Mouse (Mus musculus) myocyte (in vitro differentiated cells): ENCODE data around the gene F5.

Experiments
- E2F4 ChIP-seq: IDR thresholded peaks from one replicate; pipeline ENCODE4 v1.6.1; 2011; ENCODE audit warnings: mild to moderate bottlenecking, control low read depth, moderate library complexity; ENCODE audit not compliant: insufficient read depth
- POLR2A ChIP-seq: IDR thresholded peaks from one replicate; pipeline ENCODE4 v1.6.1; 2011; ENCODE audit warnings: low read depth, mild to moderate bottlenecking, control low read depth, moderate library complexity; ENCODE audit not compliant: insufficient read length
- POLR2AphosphoS2 ChIP-seq: IDR thresholded peaks from one replicate; pipeline ENCODE4 v1.6.1; 2011; ENCODE audit warnings: low read depth, control low read depth; ENCODE audit not compliant: insufficient read length
- TCF3 ChIP-seq: IDR thresholded peaks from one replicate; pipeline ENCODE4 v1.6.1; 2011; ENCODE audit warnings: low read depth, control low read depth; ENCODE audit not compliant: insufficient read length
- USF1 ChIP-seq: IDR thresholded peaks from one replicate; pipeline ENCODE4 v1.6.1; 2011; ENCODE audit warnings: low read depth, mild to moderate bottlenecking, control low read depth, moderate library complexity

DNA sequence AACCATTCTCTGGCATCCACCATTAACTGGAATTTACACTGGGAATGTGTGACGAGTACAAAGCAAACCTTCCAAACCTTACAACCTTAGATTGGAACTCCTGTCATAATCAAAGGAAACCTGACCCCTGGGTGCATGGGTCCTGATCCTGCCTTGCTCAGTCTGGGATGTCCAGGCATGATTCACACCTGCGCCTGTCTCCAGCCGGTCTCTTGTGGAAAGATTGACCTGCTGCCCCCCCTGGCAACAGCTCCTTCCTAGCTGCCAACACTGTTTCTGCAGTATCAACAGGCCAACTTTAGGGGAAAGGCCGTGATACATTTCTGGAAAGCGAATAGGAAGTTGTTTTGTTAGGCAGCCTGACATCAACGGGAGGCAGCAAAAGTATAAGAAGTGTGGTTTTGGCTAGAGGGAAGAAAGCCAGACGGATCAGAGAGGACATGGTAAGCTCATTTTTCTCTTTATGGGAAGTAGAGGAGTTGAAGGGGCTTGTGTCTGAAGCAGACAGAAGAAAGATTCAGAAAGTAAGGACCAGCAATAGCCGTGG, 36.6 kb upstream of the F5 start, which contains the start of gene Selp:
- TF ChIP-seq POLR2A (no peak), USF1 (no peak), TCF3 (no peak), E2F4 (no peak), POLR2AphosphoS2 (no peak)
